Mouse (Mus musculus) lung, adult 2 months (tissue): ENCODE measurements around the gene Cpeb3.

Experiments
- CTCF ChIP-seq: fragments of 200-500 bp; IDR thresholded peaks from 2 replicates; pipeline ENCODE4 v1.5.1; 2011; ENCODE audit warnings: mild to moderate bottlenecking, low read length, control low read depth; ENCODE audit not compliant: insufficient read depth
- POLR2A ChIP-seq: fragments of 200-500 bp; IDR thresholded peaks from 2 replicates; pipeline ENCODE4 v1.6.1; 2011; ENCODE audit warnings: low read depth, mild to moderate bottlenecking, control low read depth, low read length, borderline replicate concordance; ENCODE audit errors: extremely low read depth

- TF ChIP-seq CTCF, result no peak
- TF ChIP-seq POLR2A, result no peak
These were observed 32.8 kb upstream of the Cpeb3 start for GRCm38 (mm10) chr19:37241201-37241600.
